Mouse (Mus musculus) lung, embryonic 16.5 days (tissue): ENCODE data around the gene Ubtd2. TPM values are rescaled to one million over a fixed set of nuclear protein-coding genes. Genes with fewer than 3 reads are reported as not detected.

Experiments used
- ATAC-seq: fragments of 200-750 bp; cut with Nextera tagmentation; 2 replicates; pipeline ENCODE4 v1.8.0; 2017; ENCODE audit warnings: low read depth, mild to moderate bottlenecking, moderate library complexity
- H3K27ac ChIP-seq: fragments of 300-500 bp; sonication (generic); 2 replicates; pipeline ENCODE4 v1.5.1; 2014; ENCODE audit warnings: mild to moderate bottlenecking, control low read depth, low read length
- H3K27me3 ChIP-seq: fragments of 300-500 bp; sonication (generic); 2 replicates; pipeline ENCODE4 v1.6.1; 2014; ENCODE audit warnings: low read depth, low read length, mixed read lengths; ENCODE audit not compliant: control insufficient read depth, insufficient read depth
- H3K36me3 ChIP-seq: fragments of 300-500 bp; sonication (generic); 2 replicates; pipeline ENCODE4 v1.6.1; 2014; ENCODE audit warnings: low read length; ENCODE audit not compliant: control insufficient read depth, insufficient read depth
- H3K4me1 ChIP-seq: fragments of 300-500 bp; sonication (generic); replicated peaks from 2 replicates; pipeline ENCODE4 v1.6.1; 2014; ENCODE audit warnings: low read length, mixed read lengths; ENCODE audit not compliant: control insufficient read depth, insufficient read depth
- H3K4me2 ChIP-seq: fragments of 300-500 bp; sonication (generic); 2 replicates; pipeline ENCODE4 v1.6.1; 2014; ENCODE audit warnings: low read depth, low read length, control low read depth
- H3K4me3 ChIP-seq: fragments of 300-500 bp; sonication (generic); 2 replicates; pipeline ENCODE4 v1.5.1; 2014; ENCODE audit warnings: mild to moderate bottlenecking, low read length, control low read depth
- H3K9ac ChIP-seq: fragments of 300-500 bp; sonication (generic); 2 replicates; pipeline ENCODE4 v1.6.1; 2014; ENCODE audit warnings: low read length, control low read depth
- H3K9me3 ChIP-seq: fragments of 300-500 bp; sonication (generic); 2 replicates; pipeline ENCODE4 v1.6.1; 2016; ENCODE audit warnings: low read length; ENCODE audit not compliant: control insufficient read depth
- WGBS: fragments of 180-500 bp; shearing (Covaris S2); extraction: QIAGEN DNeasy Blood & Tissue Kit; methylation state at CpG from one replicate; pipeline ENCODE4 v1.1.7; 2014; 5-methylcytosine and 5-hydroxymethylcytosine counted together
- polyA plus RNA-seq: library from polyadenylated mRNA; unstranded; fragments of >200 nt; fragmentation: Nextera tagmentation; extraction: Ambion mirVana; gene quantifications from 2 replicates; pipeline ENCODE4 v1.2.1, GENCODE M21; 2015

The Ubtd2 gene
- polyA plus RNA-seq, 1 experiment from 2014 or later, result 42.0 TPM

GRCm38 (mm10) chr11:32486621-32487020 is 31.5 kb downstream of the Ubtd2 start:
- 34% methylated on average over 3 of the region's 3 CpGs for WGBS
- H3K27ac ChIP-seq, result no peak overlapping the region
- no peak for ATAC-seq

GRCm38 (mm10) chr11:32487501-32487900 is 32.3 kb downstream of the Ubtd2 start:
- H3K4me1 ChIP-seq, result peaks cover 26% of the 10 kb centered on the region
- 86% methylated on average over 3 of the region's 3 CpGs for WGBS
- H3K9ac ChIP-seq, result no peak overlapping the region

More at GRCm38 (mm10) chr11:32486621-32487020, 31.5 kb downstream of the Ubtd2 start:
- Histone ChIP-seq H3K4me3 (no peak overlapping the region), H3K9me3 (no peaks in the 10 kb centered on the region), H3K27me3 (no peaks in the 10 kb centered on the region), H3K4me2 (no peak overlapping the region), H3K4me1 (peaks cover 26% of the 10 kb centered on the region), H3K9ac (no peak overlapping the region), H3K36me3 (no peaks in the 10 kb centered on the region)

GRCm38 (mm10) chr11:32488344-32488743 is 33.2 kb downstream of the Ubtd2 start:
- Histone ChIP-seq H3K36me3 (no peaks in the 10 kb centered on the region), H3K4me3 (no peak overlapping the region), H3K9me3 (no peaks in the 10 kb centered on the region), H3K27me3 (no peaks in the 10 kb centered on the region), H3K4me1 (peaks cover 29% of the 10 kb centered on the region), H3K9ac (no peak overlapping the region), H3K27ac (peak overlapping the region; percentile 67), H3K4me2 (no peak overlapping the region)
- ATAC-seq, result no peak; the same call in 1 of the 2 replicates

More at GRCm38 (mm10) chr11:32487501-32487900, 32.3 kb downstream of the Ubtd2 start:
- H3K4me2 ChIP-seq, result no peak overlapping the region
- no peak overlapping the region for H3K4me3 ChIP-seq
- H3K9me3 ChIP-seq, result no peaks in the 10 kb centered on the region
- no peak for ATAC-seq
- no peaks in the 10 kb centered on the region for H3K27me3 ChIP-seq
- no peak overlapping the region for H3K27ac ChIP-seq
- H3K36me3 ChIP-seq, result no peaks in the 10 kb centered on the region

GRCm38 (mm10) chr11:32488808-32489670 is 33.9 kb downstream of the Ubtd2 start:
- peak; percentile 67 for ATAC-seq
- Histone ChIP-seq H3K36me3 (no peaks in the 10 kb centered on the region), H3K27ac (peak overlapping the region; percentile 67), H3K4me2 (no peak overlapping the region), H3K9me3 (no peaks in the 10 kb centered on the region), H3K4me1 (peaks cover 30% of the 10 kb centered on the region), H3K27me3 (no peaks in the 10 kb centered on the region), H3K9ac (no peak overlapping the region), H3K4me3 (no peak overlapping the region)
- WGBS, result 55% methylated on average over 5 of the region's 5 CpGs

GRCm38 (mm10) chr11:32491079-32491478 is 35.9 kb downstream of the Ubtd2 start:
- Histone ChIP-seq H3K4me3 (no peak overlapping the region), H3K9me3 (no peaks in the 10 kb centered on the region), H3K27ac (no peak overlapping the region), H3K9ac (no peak overlapping the region), H3K36me3 (no peaks in the 10 kb centered on the region), H3K4me2 (no peak overlapping the region), H3K27me3 (no peaks in the 10 kb centered on the region), H3K4me1 (peaks cover 30% of the 10 kb centered on the region)
- 91% methylated on average over 2 of the region's 2 CpGs for WGBS
- no peak for ATAC-seq

GRCm38 (mm10) chr11:32493312-32493711 is 38.1 kb downstream of the Ubtd2 start:
- no peaks in the 10 kb centered on the region for H3K36me3 ChIP-seq
- H3K4me2 ChIP-seq, result no peak overlapping the region
- H3K9me3 ChIP-seq, result no peaks in the 10 kb centered on the region
- H3K9ac ChIP-seq, result no peak overlapping the region
- no peaks in the 10 kb centered on the region for H3K27me3 ChIP-seq
- H3K27ac ChIP-seq, result no peak overlapping the region
- ATAC-seq, result no peak
- H3K4me3 ChIP-seq, result no peak overlapping the region
- peaks cover 27% of the 10 kb centered on the region for H3K4me1 ChIP-seq

GRCm38 (mm10) chr11:32495283-32495682 is 40.1 kb downstream of the Ubtd2 start:
- no peak overlapping the region for H3K27ac ChIP-seq
- H3K36me3 ChIP-seq, result no peaks in the 10 kb centered on the region
- H3K9ac ChIP-seq, result no peak overlapping the region
- ATAC-seq, result no peak
- no peak overlapping the region for H3K4me3 ChIP-seq
- H3K4me1 ChIP-seq, result peaks cover 12% of the 10 kb centered on the region; the same call in 1 of the 2 replicates
- WGBS, result 65% methylated on average over 2 of the region's 2 CpGs
- no peaks in the 10 kb centered on the region for H3K9me3 ChIP-seq
- H3K4me2 ChIP-seq, result no peak overlapping the region
- H3K27me3 ChIP-seq, result no peaks in the 10 kb centered on the region

- WGBS, result 75% methylated on average over 7 of the region's 7 CpGs
Measured at GRCm38 (mm10) chr11:32498757-32499535, 43.8 kb downstream of the Ubtd2 start.

GRCm38 (mm10) chr11:32499931-32500330 is 44.8 kb downstream of the Ubtd2 start:
- WGBS, result 86% methylated on average over 4 of the region's 4 CpGs
- Histone ChIP-seq H3K4me1 (0 out of 2 replicates have a peak, but pooled peaks cover 2% of the 10 kb centered on the region), H3K9me3 (no peaks in the 10 kb centered on the region), H3K27ac (no peak overlapping the region), H3K36me3 (no peaks in the 10 kb centered on the region), H3K4me2 (no peak overlapping the region), H3K4me3 (no peak overlapping the region), H3K9ac (no peak overlapping the region), H3K27me3 (no peaks in the 10 kb centered on the region)
- ATAC-seq, result no peak

More at GRCm38 (mm10) chr11:32498757-32499535, 43.8 kb downstream of the Ubtd2 start:
- no peak overlapping the region for H3K27ac ChIP-seq
- no peak overlapping the region for H3K9ac ChIP-seq
- no peaks in the 10 kb centered on the region for H3K36me3 ChIP-seq
- H3K9me3 ChIP-seq, result no peaks in the 10 kb centered on the region
- ATAC-seq, result no peak
- H3K27me3 ChIP-seq, result no peaks in the 10 kb centered on the region
- H3K4me2 ChIP-seq, result no peak overlapping the region
- no peak overlapping the region for H3K4me3 ChIP-seq
- H3K4me1 ChIP-seq, result 0 out of 2 replicates have a peak, but pooled peaks cover 2% of the 10 kb centered on the region
